Mouse (Mus musculus) brain, embryonic 14.5 days (tissue): Measurements from ENCODE around the gene Tesc.

Experiments
- CTCF ChIP-seq: fragments of 200-500 bp; IDR thresholded peaks from 2 replicates; pipeline ENCODE4 v1.5.1; 2012; ENCODE audit warnings: inconsistent platforms, mild to moderate bottlenecking, moderate library complexity, borderline replicate concordance; ENCODE audit not compliant: insufficient read depth, insufficient read length; ENCODE audit errors: extremely low read depth
- POLR2A ChIP-seq: fragments of 200-500 bp; IDR thresholded peaks from 2 replicates; pipeline ENCODE4 v1.6.1; 2012; ENCODE audit warnings: mild to moderate bottlenecking, inconsistent platforms, borderline replicate concordance; ENCODE audit not compliant: poor library complexity, insufficient read depth, insufficient read length, severe bottlenecking; ENCODE audit errors: extremely low read depth

GRCm38 (mm10) chr5:118099069-118099869 is 71.7 kb downstream of the Tesc start:
- TF ChIP-seq POLR2A (no peak), CTCF (no peak)
